Mouse (Mus musculus): ENCODE measurements around the gene Exph5. TPM values are rescaled to one million over a fixed set of nuclear protein-coding genes. Genes with fewer than 3 reads are reported as not detected.
A peak's percentile ranks its signal among the peaks of the same experiment; 100 is the strongest.

Exph5 gene
- total RNA-seq, 2 experiments from 2014 or later: 3.8 to 4.0 TPM

GRCm38 (mm10) chr9:53371339-53371738 lies 69.9 kb downstream of the Exph5 start:
- DNase-seq: no peak

DNA sequence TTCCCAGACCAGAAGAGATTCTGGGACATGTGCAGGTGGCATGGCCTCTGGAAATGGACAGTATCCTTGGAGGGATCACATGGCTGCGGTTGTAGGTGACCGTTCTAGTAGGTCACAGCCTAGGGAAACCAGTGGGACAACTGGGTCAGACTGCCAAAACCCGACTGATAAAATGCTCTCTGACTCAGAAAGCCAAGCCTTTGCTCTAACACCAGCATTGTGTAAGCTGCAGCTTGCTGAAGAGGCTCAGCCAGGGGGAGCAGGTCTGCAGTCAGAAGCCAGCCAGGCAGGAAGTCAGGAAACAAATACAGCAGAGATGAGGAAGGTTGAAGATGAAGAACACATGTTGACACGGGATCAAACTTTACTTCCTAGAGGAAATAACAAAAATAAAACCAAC lies 74.4 kb downstream of the Exph5 start:
- no peak for DNase-seq

- DNase-seq: no peak
Observed at GRCm38 (mm10) chr9:53376820-53377219, 75.3 kb downstream of the Exph5 start.

GRCm38 (mm10) chr9:53377597-53377996 lies 76.1 kb downstream of the Exph5 start:
- no peak for DNase-seq

DNA sequence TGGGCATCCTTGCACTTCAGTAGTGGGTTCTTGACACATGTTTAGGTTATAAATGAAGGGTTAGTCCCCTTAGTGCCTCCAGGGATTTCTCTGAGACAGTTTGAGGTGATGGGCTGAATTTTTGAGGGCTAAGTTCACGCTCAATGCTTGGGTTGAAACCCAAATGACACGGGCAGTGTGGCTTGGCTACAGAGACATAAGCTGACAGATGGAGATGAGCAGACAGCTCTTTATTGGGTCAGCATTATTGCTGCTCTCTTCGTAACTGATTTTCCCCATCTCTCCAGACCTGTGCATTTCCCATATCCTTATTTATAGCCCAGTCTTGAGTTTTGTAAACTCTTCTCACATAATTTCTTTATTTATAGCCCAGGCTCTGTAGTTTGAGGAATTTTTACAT lies 76.7 kb downstream of the Exph5 start:
- DNase-seq: no peak

- DNase-seq: no peak
Observed at GRCm38 (mm10) chr9:53380595-53380994, 79.1 kb downstream of the Exph5 start.

DNA sequence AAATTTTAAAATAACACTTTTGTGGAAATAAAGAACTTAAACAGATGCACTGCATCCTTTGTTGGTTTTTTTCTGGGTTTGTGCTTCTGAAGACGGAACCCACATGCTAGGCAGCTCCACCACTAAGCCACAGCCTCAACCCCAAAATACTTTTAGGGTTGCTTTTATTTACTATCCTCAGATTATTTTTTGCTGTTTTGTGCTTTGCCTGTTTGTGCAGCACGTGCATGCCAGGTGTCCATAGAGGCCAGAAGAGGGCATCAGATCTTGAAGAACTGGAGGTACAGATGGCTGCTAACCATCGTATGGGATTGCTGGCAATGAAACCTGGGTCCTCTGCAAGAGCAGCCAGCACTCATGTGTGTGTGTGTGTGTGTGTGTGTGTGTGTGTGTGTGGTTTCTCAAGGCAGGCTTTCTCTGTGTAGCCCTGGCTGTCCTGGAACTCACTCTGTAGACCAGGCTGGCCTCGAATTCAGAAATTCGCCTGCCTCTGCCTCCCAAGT lies 79.7 kb downstream of the Exph5 start:
- DNase-seq: no peak

- peak; percentile 66 to 68 for DNase-seq
Observed at GRCm38 (mm10) chr9:53383951-53384866, 82.7 kb downstream of the Exph5 start, which contains the start of gene Kdelc2. Kdelc2 (plus strand) TSS chr9:53384025.

DNA sequence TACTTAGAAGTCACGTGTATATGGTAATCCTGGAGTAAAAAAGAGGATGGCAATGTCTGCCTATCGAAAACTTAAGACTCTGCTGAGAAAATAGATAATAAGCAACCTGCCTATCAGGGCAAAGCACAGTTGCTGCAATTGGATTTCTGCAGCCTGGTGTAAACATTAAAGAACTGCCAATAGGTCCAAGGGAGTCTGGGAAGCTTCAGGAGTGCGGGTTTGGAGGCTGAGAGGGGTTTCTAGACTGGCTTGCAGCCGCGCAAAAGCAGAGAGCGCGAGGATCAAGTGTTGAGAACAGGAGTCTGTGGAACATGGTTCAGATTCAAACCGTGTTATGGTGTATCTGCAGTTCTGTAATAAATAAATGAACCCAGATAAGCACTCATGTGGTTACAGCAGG lies 83.4 kb downstream of the Exph5 start:
- DNase-seq: no peak

GRCm38 (mm10) chr9:53387431-53387830 lies 86.0 kb downstream of the Exph5 start:
- no peak for DNase-seq

DNA sequence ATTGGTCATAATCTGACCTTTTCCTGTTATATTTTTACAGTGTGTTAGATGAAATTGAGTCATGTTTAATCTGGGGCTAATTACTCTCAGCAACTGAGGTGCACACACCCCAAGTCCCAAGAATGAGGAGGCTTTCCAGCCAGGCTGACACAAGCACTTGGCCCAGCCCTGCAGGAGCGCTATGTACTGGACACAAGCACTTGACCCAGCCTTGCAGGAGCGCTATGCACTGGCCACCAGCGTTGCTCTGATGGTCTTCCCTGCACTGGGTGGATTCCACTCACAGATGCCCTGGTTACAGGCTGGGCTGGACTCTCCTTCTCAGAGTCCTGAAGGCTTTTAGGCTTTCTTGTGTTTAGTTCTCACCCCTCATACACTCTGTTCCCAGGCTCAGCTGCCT lies 87.6 kb downstream of the Exph5 start:
- DNase-seq: no peak

DNA sequence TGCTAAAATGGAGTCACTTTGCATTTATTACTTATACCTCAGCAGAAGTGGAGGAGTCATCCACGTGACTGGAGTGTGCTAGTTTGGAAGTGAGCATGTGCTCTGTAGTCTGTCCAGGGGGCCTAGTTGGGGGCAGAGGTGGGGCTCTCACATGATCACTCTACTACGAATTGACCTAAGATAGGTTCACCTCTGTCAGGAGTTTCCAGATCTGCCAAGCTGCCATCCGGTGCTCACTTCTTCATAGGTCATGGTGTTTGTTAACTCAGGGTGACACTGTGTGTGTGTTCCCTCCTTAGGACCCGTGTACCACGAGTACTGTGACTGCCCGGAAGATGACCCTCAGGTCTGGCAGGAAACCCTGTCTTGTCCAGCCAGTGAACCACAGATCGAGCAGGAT lies 88.7 kb downstream of the Exph5 start:
- no peak for DNase-seq

- no peak for DNase-seq
Observed at GRCm38 (mm10) chr9:53397685-53398387, 96.4 kb downstream of the Exph5 start.

DNA sequence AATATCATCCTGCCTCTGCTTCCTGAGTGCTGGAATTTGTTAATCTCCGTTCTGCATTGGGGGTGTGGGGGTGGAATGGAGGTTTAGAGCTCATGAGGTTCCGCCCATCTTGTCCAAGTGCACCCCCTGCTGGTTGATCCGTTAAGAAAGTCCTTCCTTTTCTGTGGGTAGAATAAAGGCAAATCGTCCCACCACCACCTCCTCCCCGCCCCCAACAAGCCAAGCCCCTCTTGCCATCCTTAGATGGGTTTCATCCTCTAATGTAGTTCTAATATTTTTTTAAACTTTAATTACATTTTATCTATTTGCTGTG lies 96.9 kb downstream of the Exph5 start:
- no peak for DNase-seq

DNA sequence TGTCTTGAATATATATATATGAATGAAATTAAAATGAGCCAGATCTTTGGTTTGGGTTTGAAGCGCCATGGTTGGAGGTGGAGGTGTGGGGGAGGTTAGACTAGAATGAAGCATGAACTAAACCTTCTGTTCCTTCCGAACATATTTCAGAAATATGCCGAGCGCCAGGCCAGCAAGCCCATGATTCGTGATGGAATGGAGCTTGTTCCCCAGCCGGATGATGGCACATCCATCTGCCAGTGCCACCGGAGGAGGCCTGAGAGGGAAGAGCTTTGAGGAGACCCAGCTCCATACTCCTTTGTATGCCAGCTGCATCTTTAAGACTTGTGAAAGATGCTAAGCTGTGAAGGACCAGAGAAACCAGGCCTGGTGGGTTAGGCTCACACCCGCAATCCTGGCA lies 98.1 kb downstream of the Exph5 start:
- peak in 1 of 2 experiments; percentile 12 for DNase-seq

DNA sequence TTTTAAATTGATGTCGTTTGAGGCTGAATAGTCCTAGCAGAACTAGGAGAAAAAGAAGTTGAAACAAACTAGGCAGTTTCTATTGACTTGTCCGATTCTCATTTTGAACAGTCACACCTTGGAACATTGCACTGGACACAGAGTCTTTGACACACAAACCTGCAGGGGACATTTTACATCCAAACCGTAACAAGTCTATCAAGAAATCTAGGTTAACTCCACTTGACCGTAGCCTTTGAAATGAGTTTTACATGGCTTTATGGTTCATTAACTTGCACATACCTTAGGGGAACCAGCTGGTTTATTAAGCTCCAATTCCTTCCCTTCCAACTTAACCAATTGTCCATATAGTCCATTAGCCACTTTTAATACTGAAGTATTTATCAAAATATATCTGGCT lies 99.2 kb downstream of the Exph5 start:
- DNase-seq: no peak

- no peak for DNase-seq
Observed at GRCm38 (mm10) chr9:53401146-53401545, 99.7 kb downstream of the Exph5 start.

DNA sequence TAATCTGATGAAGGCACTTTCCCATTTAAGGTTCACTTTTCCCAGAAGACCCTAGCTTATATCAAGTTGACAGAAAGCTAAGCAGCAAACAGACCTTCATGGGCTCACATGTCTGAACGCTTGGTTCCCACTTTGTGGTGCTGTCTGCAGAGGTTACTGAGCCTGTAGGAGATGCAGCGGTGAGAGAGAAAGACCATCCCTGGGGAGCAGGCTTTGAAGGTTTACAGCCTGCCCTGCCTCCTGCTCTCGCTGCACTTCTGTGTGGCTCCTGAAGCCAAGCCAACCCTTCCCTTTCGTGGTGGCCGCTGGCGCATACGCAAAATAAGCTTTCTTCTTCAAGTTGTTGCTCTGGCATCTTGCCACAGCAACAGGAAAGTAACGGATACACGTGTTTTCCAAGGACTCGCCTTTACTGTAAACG lies 100.8 kb downstream of the Exph5 start, which contains the start of gene 4930550C14Rik:
4930550C14Rik (plus strand) TSS at position 35 of the 421 bp plus-strand sequence.
- peak in 1 of 2 experiments; percentile 11 for DNase-seq

GRCm38 (mm10) chr9:53402991-53403390 lies 101.5 kb downstream of the Exph5 start:
- DNase-seq: no peak

GRCm38 (mm10) chr9:53404050-53404752 lies 102.7 kb downstream of the Exph5 start:
- DNase-seq: no peak

GRCm38 (mm10) chr9:53404753-53405722 lies 103.6 kb downstream of the Exph5 start:
- DNase-seq: peak; percentile 59

- DNase-seq: no peak
Observed at GRCm38 (mm10) chr9:53408548-53408947, 107.1 kb downstream of the Exph5 start.

Measured in layer of hippocampus, postnatal 36 days (tissue).